In the genomic region with DNA sequence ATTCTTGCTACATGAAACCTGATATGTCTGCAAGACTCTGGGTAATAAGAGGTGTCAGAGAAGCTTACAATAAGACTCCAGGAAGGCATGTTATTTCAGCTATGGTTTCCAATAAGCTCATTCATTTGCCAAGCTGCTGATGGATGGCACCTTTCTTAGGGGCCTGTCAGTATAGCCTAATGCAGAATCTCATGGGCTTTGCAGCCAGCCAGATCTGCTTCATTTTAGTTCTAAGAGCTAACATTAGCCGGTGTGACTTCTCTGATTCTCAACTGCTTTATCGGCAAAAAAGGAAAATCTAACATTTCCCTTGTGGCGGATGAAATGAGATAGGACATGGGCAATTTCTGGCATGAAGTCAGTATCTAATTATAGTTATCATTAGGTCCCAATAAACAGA, we compare ENCODE assay signal across 16 mouse cellular contexts. TPM values are rescaled to one million over a fixed set of nuclear protein-coding genes. Genes with fewer than 3 reads are reported as not detected.
DNase-seq lines count a peak whose midpoint lies in the region; ATAC-seq lines count a peak whose summit lies in the region.
"Had no signal": no experiment of that assay in that cellular context is flagged by ENCODE, and none has a peak within 500 bp of the region (broad histone marks: within the 10 kb centered on the region; RNA-seq: fewer than 3 reads in every experiment).

No protein-coding gene starts in this region.

- H3K9ac ChIP-seq in embryonic facial prominence, embryonic 14.5 days (ENCODE audit: low read depth, low read length), result no peak overlapping the region
- H3K9ac ChIP-seq in forebrain, embryonic 14.5 days (ENCODE audit: low read length), result no peak overlapping the region
- no peak overlapping the region for H3K9ac ChIP-seq in hindbrain, embryonic 15.5 days
- H3K9ac ChIP-seq in midbrain, embryonic 16.5 days (ENCODE audit: low read depth, low read length), result peak overlapping the region; percentile 47; the same call in 1 of the 2 replicates
- H3K9ac ChIP-seq: embryonic facial prominence, embryonic 13.5 days; heart, embryonic 13.5 days; limb, embryonic 15.5 days; liver, postnatal 0 days had no signal

- 50% methylated on average over 3 of the region's 3 CpGs for WGBS in embryonic facial prominence, embryonic 14.5 days
- 82% methylated on average over 3 of the region's 3 CpGs for WGBS in embryonic facial prominence, embryonic 10.5 days
- WGBS in forebrain, embryonic 14.5 days, result 60% methylated on average over 3 of the region's 3 CpGs
- WGBS in hindbrain, embryonic 15.5 days, result 38% methylated on average over 3 of the region's 3 CpGs
- 44% methylated on average over 3 of the region's 3 CpGs for WGBS in midbrain, embryonic 16.5 days

- no peaks in the 10 kb centered on the region for H3K36me3 ChIP-seq in embryonic facial prominence, embryonic 14.5 days (ENCODE audit: control insufficient read depth, insufficient read depth, low read length)
- no peaks in the 10 kb centered on the region for H3K36me3 ChIP-seq in embryonic facial prominence, embryonic 10.5 days (replicated peaks)
- H3K36me3 ChIP-seq in forebrain, embryonic 14.5 days (ENCODE audit: control insufficient read depth, insufficient read depth, low read length), result no peaks in the 10 kb centered on the region
- no peaks in the 10 kb centered on the region for H3K36me3 ChIP-seq in hindbrain, embryonic 15.5 days
- no peaks in the 10 kb centered on the region for H3K36me3 ChIP-seq in midbrain, embryonic 16.5 days (ENCODE audit: control insufficient read depth, insufficient read depth, low read length)
- H3K36me3 ChIP-seq: embryonic facial prominence, embryonic 13.5 days; heart, embryonic 13.5 days; limb, embryonic 15.5 days had no signal

- H3K27ac ChIP-seq in embryonic facial prominence, embryonic 14.5 days (replicated peaks; ENCODE audit: low read depth, low read length), result no peak overlapping the region; the same call in 1 of the 2 replicates
- H3K27ac ChIP-seq in embryonic facial prominence, embryonic 10.5 days (replicated peaks), result no peak overlapping the region
- peak overlapping the region; percentile 90 for H3K27ac ChIP-seq in forebrain, embryonic 14.5 days (ENCODE audit: low read depth, low read length)
- peak overlapping the region; percentile 91 for H3K27ac ChIP-seq in hindbrain, embryonic 15.5 days (replicated peaks)
- H3K27ac ChIP-seq in midbrain, embryonic 16.5 days (ENCODE audit: low read length), result peak overlapping the region; percentile 92
- H3K27ac ChIP-seq: embryonic facial prominence, embryonic 13.5 days; heart, embryonic 13.5 days; limb, embryonic 15.5 days; macrophage had no signal

- peak; percentile 47; the same call in 1 of the 2 replicates for ATAC-seq in embryonic facial prominence, embryonic 14.5 days (ENCODE audit: low read depth)
- peak; percentile 7; the same call in 1 of the 2 replicates for ATAC-seq in forebrain, embryonic 14.5 days
- ATAC-seq in hindbrain, embryonic 15.5 days (ENCODE audit: low FRiP score, low read depth), result 0 out of 2 replicates have a peak, but pooled peaks have one; percentile 19
- ATAC-seq in midbrain, embryonic 16.5 days, result peak; percentile 27
- ATAC-seq: liver, postnatal 0 days had no signal

- DNase-seq in embryonic facial prominence, embryonic 14.5 days (ENCODE audit: low spot score), result peak; percentile 18
- DNase-seq in embryonic facial prominence, embryonic 10.5 days (ENCODE audit: low spot score), result no peak
- no peak for DNase-seq in forebrain, embryonic 14.5 days (ENCODE audit: low spot score)
- DNase-seq in cerebellum, postnatal 36 days, result no peak
- DNase-seq in yolk sac, embryonic 10.5 days (ENCODE audit: low spot score), result no peak
- no peak for DNase-seq in cerebellum, adult 11 months
- DNase-seq: gastrocnemius, postnatal 36 days; kidney, adult 9 months; liver, postnatal 0 days; thymus, postnatal 36 days had no signal

- no peak overlapping the region for H3K4me3 ChIP-seq in embryonic facial prominence, embryonic 14.5 days (ENCODE audit: low read depth, low read length)
- H3K4me3 ChIP-seq in embryonic facial prominence, embryonic 10.5 days, result no peak overlapping the region
- H3K4me3 ChIP-seq in forebrain, embryonic 14.5 days (ENCODE audit: low read depth, low read length), result no peak overlapping the region
- H3K4me3 ChIP-seq in hindbrain, embryonic 15.5 days, result no peak overlapping the region
- no peak overlapping the region for H3K4me3 ChIP-seq in midbrain, embryonic 16.5 days (ENCODE audit: low read depth, low read length)
- H3K4me3 ChIP-seq: embryonic facial prominence, embryonic 13.5 days; heart, embryonic 13.5 days; limb, embryonic 15.5 days had no signal

- H3K4me1 ChIP-seq in embryonic facial prominence, embryonic 14.5 days (ENCODE audit: control insufficient read depth, insufficient read depth, low read length), result peaks cover 8% of the 10 kb centered on the region; the same call in 1 of the 2 replicates
- H3K4me1 ChIP-seq in embryonic facial prominence, embryonic 10.5 days, result peaks cover 22% of the 10 kb centered on the region
- peaks cover 44% of the 10 kb centered on the region for H3K4me1 ChIP-seq in forebrain, embryonic 14.5 days (ENCODE audit: control insufficient read depth, insufficient read depth, low read length)
- peaks cover 50% of the 10 kb centered on the region for H3K4me1 ChIP-seq in hindbrain, embryonic 15.5 days (replicated peaks)
- peaks cover 38% of the 10 kb centered on the region for H3K4me1 ChIP-seq in midbrain, embryonic 16.5 days (ENCODE audit: control insufficient read depth, insufficient read depth, low read length)

- no peak overlapping the region for H3K4me2 ChIP-seq in embryonic facial prominence, embryonic 14.5 days (ENCODE audit: low read depth, low read length)
- peak overlapping the region; percentile 16; the same call in 1 of the 2 replicates for H3K4me2 ChIP-seq in forebrain, embryonic 14.5 days (ENCODE audit: low read length)
- H3K4me2 ChIP-seq in hindbrain, embryonic 15.5 days, result no peak overlapping the region
- H3K4me2 ChIP-seq in midbrain, embryonic 16.5 days (ENCODE audit: low read length), result peak overlapping the region; percentile 38; the same call in 1 of the 2 replicates
- H3K4me2 ChIP-seq: embryonic facial prominence, embryonic 13.5 days; heart, embryonic 13.5 days; limb, embryonic 15.5 days had no signal

- no peaks in the 10 kb centered on the region for H3K27me3 ChIP-seq in embryonic facial prominence, embryonic 14.5 days (replicated peaks; ENCODE audit: control insufficient read depth, insufficient read depth, low read length)
- H3K27me3 ChIP-seq in embryonic facial prominence, embryonic 10.5 days (replicated peaks; ENCODE audit: low read depth, poor library complexity, severe bottlenecking), result no peaks in the 10 kb centered on the region
- H3K27me3 ChIP-seq in forebrain, embryonic 14.5 days (replicated peaks; ENCODE audit: control insufficient read depth, insufficient read depth, low read length), result no peaks in the 10 kb centered on the region
- no peaks in the 10 kb centered on the region for H3K27me3 ChIP-seq in hindbrain, embryonic 15.5 days
- H3K27me3 ChIP-seq in midbrain, embryonic 16.5 days (ENCODE audit: control insufficient read depth, insufficient read depth, low read depth, low read length), result no peaks in the 10 kb centered on the region
- H3K27me3 ChIP-seq: limb, embryonic 15.5 days had no signal

- no peaks in the 10 kb centered on the region for H3K9me3 ChIP-seq in embryonic facial prominence, embryonic 14.5 days (ENCODE audit: control insufficient read depth, low read length)
- no peaks in the 10 kb centered on the region for H3K9me3 ChIP-seq in embryonic facial prominence, embryonic 10.5 days
- no peaks in the 10 kb centered on the region for H3K9me3 ChIP-seq in forebrain, embryonic 14.5 days (replicated peaks; ENCODE audit: control insufficient read depth, low read length)
- no peaks in the 10 kb centered on the region for H3K9me3 ChIP-seq in hindbrain, embryonic 15.5 days
- no peaks in the 10 kb centered on the region for H3K9me3 ChIP-seq in midbrain, embryonic 16.5 days (replicated peaks; ENCODE audit: control insufficient read depth, low read length, poor library complexity, severe bottlenecking)
- H3K9me3 ChIP-seq: embryonic facial prominence, embryonic 13.5 days; heart, embryonic 13.5 days; limb, embryonic 15.5 days had no signal

RNA-seq across cellular contexts. Expression of a gene that starts 7.9 kb away (rescaled TPM):
- 5.7 and 6.5 TPM in 2 replicates for polyA plus RNA-seq in embryonic facial prominence, embryonic 14.5 days (2014; fragmentation: Nextera tagmentation; extraction: Ambion mirVana)
- polyA plus RNA-seq in embryonic facial prominence, embryonic 10.5 days (2016; fragmentation: Nextera tagmentation; extraction: Ambion mirVana), result 1.8 and 2.5 TPM in 2 replicates
- polyA plus RNA-seq in forebrain, embryonic 14.5 days (2014; fragmentation: Nextera tagmentation; extraction: Ambion mirVana), result 23.3 and 31.6 TPM in 2 replicates
- polyA plus RNA-seq in hindbrain, embryonic 15.5 days (2015; fragmentation: Nextera tagmentation; extraction: Ambion mirVana), result 61.3 and 61.7 TPM in 2 replicates
- 45.1 and 59.3 TPM in 2 replicates for polyA plus RNA-seq in midbrain, embryonic 16.5 days (2015; fragmentation: Nextera tagmentation; extraction: Ambion mirVana)
- polyA plus RNA-seq: macrophage had no signal

Comparison
In these comparisons a context has a peak if more than half of its experiments do, and no peak if none do; other contexts are left out.
1. H3K27ac ChIP-seq: peak in forebrain, embryonic 14.5 days (single experiment), hindbrain, embryonic 15.5 days (single experiment) and midbrain, embryonic 16.5 days (single experiment); none in embryonic facial prominence, embryonic 14.5 days (single experiment) and embryonic facial prominence, embryonic 10.5 days (single experiment).
2. H3K4me2 ChIP-seq: peak in forebrain, embryonic 14.5 days (single experiment) and midbrain, embryonic 16.5 days (single experiment); none in embryonic facial prominence, embryonic 14.5 days (single experiment) and hindbrain, embryonic 15.5 days (single experiment).
3. Peak in every context shown above with its lines, with median percentiles within 50 percentile points of each other: ATAC-seq.